Mouse (Mus musculus) heart, adult 2 months (tissue): ENCODE results near the gene Ksr2. TPM values are rescaled to one million over a fixed set of nuclear protein-coding genes. Genes with fewer than 3 reads are reported as not detected.

Experiments
- DNase-seq, 2 experiments: peaks; one replicate each; pipeline ENCODE4 v3.0.0; 2021
- H3K27ac ChIP-seq: fragments of 200-600 bp; 2 replicates; pipeline ENCODE4 v1.8.1; 2022
- H3K27me3 ChIP-seq: fragments of 200-500 bp; 2 replicates; pipeline ENCODE4 v1.6.1; 2012; ENCODE audit warnings: mild to moderate bottlenecking, low read length, inconsistent platforms, mixed read lengths; ENCODE audit not compliant: control insufficient read depth, insufficient read depth
- H3K36me3 ChIP-seq: fragments of 200-500 bp; 2 replicates; pipeline ENCODE4 v1.6.1; 2012; ENCODE audit warnings: low read length, inconsistent platforms; ENCODE audit not compliant: control insufficient read depth, insufficient read depth
- H3K4me1 ChIP-seq: fragments of 200-500 bp; 2 replicates; pipeline ENCODE4 v1.6.1; 2011; ENCODE audit warnings: low read length; ENCODE audit not compliant: control insufficient read depth, insufficient read depth
- H3K4me3 ChIP-seq: fragments of 200-600 bp; 2 replicates; pipeline ENCODE4 v1.8.1; 2022
- H3K79me2 ChIP-seq: fragments of 200-500 bp; replicated peaks from 2 replicates; pipeline ENCODE4 v1.6.1; 2012; ENCODE audit warnings: mild to moderate bottlenecking, inconsistent platforms, low read length, moderate library complexity, mixed read lengths; ENCODE audit not compliant: control insufficient read depth, insufficient read depth
- H3K9ac ChIP-seq: fragments of 200-500 bp; 2 replicates; pipeline ENCODE4 v1.6.1; 2012; ENCODE audit warnings: low read depth, mild to moderate bottlenecking, control low read depth, inconsistent platforms, low read length, mixed read lengths
- CTCF ChIP-seq: fragments of 200-600 bp; IDR thresholded peaks from 2 replicates; pipeline ENCODE4 v1.8.1; 2022; ENCODE audit warnings: antibody characterized with exemption, mild to moderate bottlenecking, moderate library complexity
- EP300 ChIP-seq: fragments of 200-500 bp; IDR thresholded peaks from 2 replicates; pipeline ENCODE4 v1.6.1; 2011; ENCODE audit warnings: low read depth, low read length, control low read depth; ENCODE audit not compliant: insufficient read depth
- POLR2A ChIP-seq: fragments of 200-500 bp; IDR thresholded peaks from 2 replicates; pipeline ENCODE4 v1.6.1; 2011; ENCODE audit warnings: mild to moderate bottlenecking, low read depth, low read length, control low read depth; ENCODE audit not compliant: insufficient read depth
- WGBS: fragments of 180-500 bp; shearing (Covaris S2); methylation state at CpG from one replicate; pipeline ENCODE4 v1.1.7; 2018; 5-methylcytosine and 5-hydroxymethylcytosine counted together
- intact Hi-C: fragments of 180-260 bp; cut with DNase I; formaldehyde crosslinking; loops from one replicate; pipeline ENCODE4 v1.15.1; 2025
- polyA plus RNA-seq: library from polyadenylated mRNA; depleted of rRNA; stranded (reverse); fragments of >200 nt; gene quantifications from 2 replicates; pipeline ENCODE4 v1.2.3, GENCODE M21; 2012
- total RNA-seq, 2 experiments: library from RNA; stranded (reverse); gene quantifications; 2 replicates each; pipeline ENCODE4 v1.2.3; 2021

The Ksr2 gene
- total and polyA plus RNA-seq, 3 experiments, result 0.02 to 0.05 TPM; not detected in 1

GRCm38 (mm10) chr5:117566051-117566665, 152.4 kb downstream of the Ksr2 start:
- no peaks in the 10 kb centered on the region for H3K79me2 ChIP-seq
- no peak overlapping the region for H3K9ac ChIP-seq
- H3K27me3 ChIP-seq, result peaks cover 2% of the 10 kb centered on the region; the same call in 1 of the 2 replicates
- no peaks in the 10 kb centered on the region for H3K4me1 ChIP-seq
- WGBS, result 62% methylated on average over 12 of the region's 12 CpGs
- H3K4me3 ChIP-seq, result no peak overlapping the region
- DNase-seq, result no peak
- H3K27ac ChIP-seq, result no peak overlapping the region
- no peaks in the 10 kb centered on the region for H3K36me3 ChIP-seq
- intact Hi-C loops, result no loop called here
- TF ChIP-seq CTCF (no peak), EP300 (no peak), POLR2A (no peak)

- H3K79me2 ChIP-seq, result no peaks in the 10 kb centered on the region
- intact Hi-C loops, result no loop called here
- H3K27ac ChIP-seq, result no peak overlapping the region
- H3K9ac ChIP-seq, result no peak overlapping the region
- H3K27me3 ChIP-seq, result peaks cover 2% of the 10 kb centered on the region; the same call in 1 of the 2 replicates
- no peak overlapping the region for H3K4me3 ChIP-seq
- no peak for DNase-seq
- no peaks in the 10 kb centered on the region for H3K4me1 ChIP-seq
- TF ChIP-seq CTCF (no peak), POLR2A (no peak), EP300 (no peak)
- WGBS, result 85% methylated on average over 6 of the region's 6 CpGs
- H3K36me3 ChIP-seq, result no peaks in the 10 kb centered on the region
These were observed 155.5 kb downstream of the Ksr2 start for GRCm38 (mm10) chr5:117569190-117569795.

- no peak overlapping the region for H3K9ac ChIP-seq
- H3K4me3 ChIP-seq, result no peak overlapping the region
- 82% methylated on average over 14 of the region's 14 CpGs for WGBS
- H3K36me3 ChIP-seq, result no peaks in the 10 kb centered on the region
- no peaks in the 10 kb centered on the region for H3K4me1 ChIP-seq
- no peaks in the 10 kb centered on the region for H3K27me3 ChIP-seq
- H3K27ac ChIP-seq, result no peak overlapping the region
- TF ChIP-seq POLR2A (no peak), CTCF (no peak), EP300 (no peak)
- no peaks in the 10 kb centered on the region for H3K79me2 ChIP-seq
- intact Hi-C loops, result no loop called here
- no peak for DNase-seq
These were observed 158.6 kb downstream of the Ksr2 start for GRCm38 (mm10) chr5:117572428-117572827.

- Histone ChIP-seq H3K27ac (no peak overlapping the region), H3K4me3 (no peak overlapping the region)
- DNase-seq, result no peak
These were observed 161.1 kb downstream of the Ksr2 start for GRCm38 (mm10) chr5:117574894-117575293.

GRCm38 (mm10) chr5:117577598-117577997, 163.8 kb downstream of the Ksr2 start:
- H3K79me2 ChIP-seq, result no peaks in the 10 kb centered on the region
- no peaks in the 10 kb centered on the region for H3K36me3 ChIP-seq
- 76% methylated on average over 5 of the region's 5 CpGs for WGBS
- no peak overlapping the region for H3K4me3 ChIP-seq
- intact Hi-C loops, result no loop called here
- H3K9ac ChIP-seq, result no peak overlapping the region
- TF ChIP-seq EP300 (no peak), CTCF (no peak), POLR2A (no peak)
- no peak for DNase-seq
- H3K4me1 ChIP-seq, result no peaks in the 10 kb centered on the region
- H3K27ac ChIP-seq, result no peak overlapping the region
- no peaks in the 10 kb centered on the region for H3K27me3 ChIP-seq

More at GRCm38 (mm10) chr5:117574894-117575293, 161.1 kb downstream of the Ksr2 start:
- H3K27me3 ChIP-seq, result no peaks in the 10 kb centered on the region
- H3K4me1 ChIP-seq, result no peaks in the 10 kb centered on the region
- intact Hi-C loops, result no loop called here
- no peaks in the 10 kb centered on the region for H3K79me2 ChIP-seq
- TF ChIP-seq CTCF (no peak), POLR2A (no peak), EP300 (no peak)
- H3K9ac ChIP-seq, result no peak overlapping the region
- WGBS, result 40% methylated on average over 7 of the region's 7 CpGs
- no peaks in the 10 kb centered on the region for H3K36me3 ChIP-seq

- Histone ChIP-seq H3K27ac (no peak overlapping the region), H3K4me3 (no peak overlapping the region), H3K27me3 (no peaks in the 10 kb centered on the region), H3K36me3 (no peaks in the 10 kb centered on the region), H3K4me1 (no peaks in the 10 kb centered on the region), H3K9ac (no peak overlapping the region), H3K79me2 (no peaks in the 10 kb centered on the region)
- intact Hi-C loops, result no loop called here
- TF ChIP-seq POLR2A (no peak), EP300 (no peak), CTCF (no peak)
- WGBS, result 81% methylated on average over 3 of the region's 3 CpGs
- no peak for DNase-seq
These were observed 167.9 kb downstream of the Ksr2 start for GRCm38 (mm10) chr5:117581711-117582110.
